Mouse (Mus musculus): ENCODE results near the gene Ift122.

DNA sequence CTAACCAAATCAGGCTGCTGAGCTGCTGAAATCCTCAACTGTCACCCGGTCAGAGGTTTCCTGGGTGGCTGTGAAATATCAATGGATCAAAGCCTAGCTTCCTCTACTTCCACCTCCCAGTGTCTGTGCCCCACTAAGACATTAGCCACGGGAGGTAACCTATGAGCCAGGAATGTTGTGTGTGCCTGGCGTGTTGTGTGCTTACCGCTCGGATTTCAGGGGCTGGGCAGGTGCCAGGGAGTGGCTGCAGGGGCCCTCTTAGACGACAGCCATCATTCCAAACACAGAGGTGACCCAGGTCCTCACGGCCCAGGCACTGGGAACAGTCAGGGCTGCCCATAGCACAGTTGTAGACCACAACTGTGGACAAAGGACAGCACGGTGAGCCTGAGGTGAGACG lies 115.8 kb downstream of the Ift122 start:
- TF ChIP-seq CTCF (conservative IDR thresholded peaks at IDR 0.05 in 1 of 2, IDR thresholded peaks at IDR 0.05 in 1 of 2; ENCODE audit: low read depth in 2 of 2, low read length in 2 of 2), result no peak
- no peak for TF ChIP-seq POLR2A (IDR thresholded peaks at IDR 0.05; ENCODE audit: low read depth, low read length)
- no peak for TF ChIP-seq POLR2AphosphoS2 (IDR thresholded peaks at IDR 0.05; ENCODE audit: low read depth, low read length)
- no peak for TF ChIP-seq BHLHE40 (IDR thresholded peaks at IDR 0.05; ENCODE audit: low read depth, low read length)
- no peak for TF ChIP-seq MYC (IDR thresholded peaks at IDR 0.05; ENCODE audit: low read depth, low read length)
- TF ChIP-seq CHD1 (IDR thresholded peaks at IDR 0.05; ENCODE audit: low read depth, low read length), result no peak
- TF ChIP-seq ZKSCAN1 (IDR thresholded peaks at IDR 0.05; ENCODE audit: borderline replicate concordance, low read depth, low read length), result no peak
- TF ChIP-seq SIN3A (IDR thresholded peaks at IDR 0.05; ENCODE audit: low read length), result no peak
- TF ChIP-seq ZC3H11A (IDR thresholded peaks at IDR 0.05; ENCODE audit: low read depth, low read length), result no peak
- no peak for TF ChIP-seq IRF4 (IDR thresholded peaks at IDR 0.05; ENCODE audit: low read depth, low read length)
- TF ChIP-seq RCOR1 (conservative IDR thresholded peaks at IDR 0.05; ENCODE audit: low read depth, low read length), result no peak
- TF ChIP-seq EP300 (IDR thresholded peaks at IDR 0.05; ENCODE audit: low read length), result no peak
